Mouse (Mus musculus) sigmoid colon, adult 10 weeks (tissue): ENCODE data around the gene Gm49325. TPM values are rescaled to one million over a fixed set of nuclear protein-coding genes. Genes with fewer than 3 reads are reported as not detected.

Experiments
- polyA plus RNA-seq: library from polyadenylated mRNA; stranded (reverse); fragments of 350-450 nt; fragmentation: Illumina TruSeq; extraction: RNeasy Lipid Tissue Mini Kit (QIAGEN cat#74804); gene quantifications from one replicate; pipeline ENCODE4 v1.2.3, GENCODE M21; 2014; ENCODE audit warnings: low read depth, low replicate concordance

Gene Gm49325
- 1.6 TPM for polyA plus RNA-seq

GRCm38 (mm10) chr10:77605908-77606826 is at the start of gene Gm49325, which contains the start of gene Sumo3:
Gene Gm49325, plus strand, starts transcription at chr10:77606197.
Gene Sumo3, plus strand, starts transcription at chr10:77606097.

GRCm38 (mm10) chr10:77581408-77582284 is 24.4 kb upstream of the Gm49325 start, which contains the start of gene Pttg1ip:
Gene Pttg1ip, plus strand, starts transcription at chr10:77581720.

GRCm38 (mm10) chr10:77622055-77622988 is 16.3 kb downstream of the Gm49325 start, which contains the start of gene Ube2g2:
Gene Ube2g2, plus strand, starts transcription at chr10:77622275.

GRCm38 (mm10) chr10:77685895-77686664 is 80.1 kb downstream of the Gm49325 start, which contains the start of gene Tspear:
Gene Tspear, plus strand, starts transcription at chr10:77686569.

GRCm38 (mm10) chr10:77690356-77690807 is 84.4 kb downstream of the Gm49325 start, which contains the start of gene Gm19402:
Gene Gm19402, minus strand, starts transcription at chr10:77690757.

Other genes with a start within 250 kb of the Gm49325 start
- gene Adarb1, start 187.9 kb upstream of the Gm49325 start, polyA plus RNA-seq: 1.8 TPM
- gene Fam207a, start 90.4 kb upstream of the Gm49325 start, polyA plus RNA-seq: 0.69 TPM
- 3.1 TPM for gene Itgb2, start 75.9 kb upstream of the Gm49325 start, polyA plus RNA-seq
- gene Pttg1ip, start 24.5 kb upstream of the Gm49325 start, polyA plus RNA-seq: 193 TPM
- gene Sumo3, start 100 bp upstream of the Gm49325 start, polyA plus RNA-seq: 76.1 TPM
- 7.3 TPM for gene Ube2g2, start 16.1 kb downstream of the Gm49325 start, polyA plus RNA-seq
- not detected for gene Tspear, start 80.4 kb downstream of the Gm49325 start, polyA plus RNA-seq
- gene Gm19402, start 84.6 kb downstream of the Gm49325 start, polyA plus RNA-seq: not detected
- gene Gm9508, start 91.0 kb downstream of the Gm49325 start, polyA plus RNA-seq: not detected
- not detected for gene Gm10272, start 100.4 kb downstream of the Gm49325 start, polyA plus RNA-seq
- gene Gm10024, start 105.3 kb downstream of the Gm49325 start, polyA plus RNA-seq: not detected
- not detected for gene Gm10142, start 109.6 kb downstream of the Gm49325 start, polyA plus RNA-seq
- gene Krtap12-1, start 114.4 kb downstream of the Gm49325 start, polyA plus RNA-seq: not detected
- not detected for gene Gm10100, start 120.3 kb downstream of the Gm49325 start, polyA plus RNA-seq
- not detected for gene Gm18596, start 136.4 kb downstream of the Gm49325 start, polyA plus RNA-seq
- gene Gm9736, start 145.2 kb downstream of the Gm49325 start, polyA plus RNA-seq: not detected
- not detected for gene Gm3233, start 153.5 kb downstream of the Gm49325 start, polyA plus RNA-seq
- not detected for gene Gm3238, start 165.1 kb downstream of the Gm49325 start, polyA plus RNA-seq
- gene Gm7138, start 170.7 kb downstream of the Gm49325 start, polyA plus RNA-seq: not detected
- not detected for gene Gm3250, start 176.3 kb downstream of the Gm49325 start, polyA plus RNA-seq
- not detected for gene Gm7137, start 182.0 kb downstream of the Gm49325 start, polyA plus RNA-seq
- not detected for gene Gm9639, start 188.9 kb downstream of the Gm49325 start, polyA plus RNA-seq
- gene Gm19668, start 192.9 kb downstream of the Gm49325 start, polyA plus RNA-seq: not detected
- gene Gm9507, start 205.6 kb downstream of the Gm49325 start, polyA plus RNA-seq: not detected
- not detected for gene Gm2696, start 208.5 kb downstream of the Gm49325 start, polyA plus RNA-seq
- gene Krtap10-4, start 220.9 kb downstream of the Gm49325 start, polyA plus RNA-seq: not detected
- gene Krtap10-10, start 229.8 kb downstream of the Gm49325 start, polyA plus RNA-seq: not detected
- not detected for gene Gm36176, start 240.6 kb downstream of the Gm49325 start, polyA plus RNA-seq
- not detected for gene Gm10318, start 246.7 kb downstream of the Gm49325 start, polyA plus RNA-seq